Mouse (Mus musculus) ZHBTc4 (cell line): ENCODE results near the gene Gfi1b.

ENCODE experiments used
- DNase-seq: peaks from one replicate; pipeline ENCODE4 v3.0.0-alpha.2; 2011; ENCODE audit warnings: low read depth, low spot score

Gfi1b gene

GRCm38 (mm10) chr2:28599569-28599900, 22.2 kb downstream of the Gfi1b start:
- DNase-seq = no peak

- DNase-seq = no peak
Observed at GRCm38 (mm10) chr2:28598692-28599568, 22.9 kb downstream of the Gfi1b start.

GRCm38 (mm10) chr2:28597733-28598547, 23.8 kb downstream of the Gfi1b start:
- DNase-seq = no peak

DNA sequence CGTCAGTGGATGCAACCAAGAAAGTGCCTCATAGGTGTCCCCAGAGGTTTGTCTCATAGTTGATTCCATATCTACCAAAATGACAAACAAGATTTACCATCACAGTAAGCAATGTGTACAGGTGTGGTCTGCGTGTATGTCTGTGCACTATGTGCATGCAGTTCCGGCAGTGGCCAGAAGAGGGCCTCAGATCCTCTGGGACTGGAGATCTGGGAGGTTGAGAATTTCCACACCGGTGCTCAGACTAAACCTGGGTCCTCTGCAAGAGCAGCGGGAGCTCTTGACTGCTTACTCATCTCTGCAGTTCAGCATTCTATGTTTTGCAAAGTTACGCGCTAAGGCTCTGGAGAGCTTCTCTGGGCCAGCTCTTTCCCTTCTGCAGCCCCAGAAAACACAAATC, 24.8 kb downstream of the Gfi1b start:
- peak; percentile 85 for DNase-seq

DNA sequence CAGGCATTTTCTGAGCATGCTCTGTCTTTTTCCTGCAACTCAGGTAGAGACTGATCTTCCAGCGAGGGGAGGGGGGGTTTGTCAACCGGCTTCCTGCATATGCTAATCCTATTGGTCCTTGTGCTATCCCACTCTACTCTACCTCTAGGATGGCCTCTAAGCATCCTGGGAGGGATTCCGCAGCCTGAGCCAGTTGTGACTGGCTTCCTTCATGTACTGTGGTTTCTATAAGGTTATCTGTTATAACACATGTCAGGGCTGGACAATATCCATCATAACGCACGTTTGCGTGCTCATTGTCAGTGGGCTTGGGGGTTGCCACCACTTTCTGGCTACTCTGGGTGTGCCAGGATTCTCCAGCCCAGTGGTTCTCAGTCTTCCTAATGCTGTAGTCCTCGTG, 25.8 kb downstream of the Gfi1b start:
- DNase-seq = no peak

DNA sequence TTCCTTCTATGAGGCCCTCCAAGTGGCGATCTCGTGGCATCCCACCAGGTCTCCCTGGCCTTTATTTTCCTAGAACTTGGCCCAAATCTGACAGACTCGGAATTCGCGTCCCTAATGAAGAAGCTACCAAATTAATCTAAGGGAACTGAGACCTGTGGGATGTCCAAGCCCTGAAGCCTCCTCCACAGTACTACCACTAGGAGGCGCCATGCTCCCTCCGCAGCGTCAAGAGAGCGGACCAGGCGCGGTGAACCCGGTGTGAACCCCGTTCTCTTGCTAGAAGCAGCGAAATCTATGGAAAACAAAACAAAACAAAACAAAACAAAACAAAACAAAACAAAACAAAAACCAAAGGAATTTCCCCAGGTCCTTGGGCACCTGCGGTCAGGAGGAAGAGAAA, 29.0 kb downstream of the Gfi1b start:
- DNase-seq = peak; percentile 84

DNA sequence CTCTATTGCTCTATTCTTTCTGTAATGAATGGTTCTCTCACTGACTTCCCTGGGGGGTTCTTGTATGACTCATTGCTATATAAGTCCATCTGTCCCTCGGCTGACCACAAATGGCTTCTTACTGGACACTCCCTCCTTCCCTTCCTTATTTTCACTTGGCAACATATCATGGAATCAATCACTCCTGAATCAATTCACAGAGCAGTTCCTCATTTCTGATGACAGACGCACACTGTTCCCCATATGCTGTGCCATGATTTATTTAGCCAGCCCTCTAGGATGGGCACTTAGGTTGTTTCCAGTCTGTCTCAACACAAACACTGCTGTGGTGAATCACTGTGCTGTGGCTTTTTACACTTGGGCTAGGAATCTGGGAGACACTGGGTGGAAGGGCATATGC, 30.3 kb downstream of the Gfi1b start:
- no peak for DNase-seq

- DNase-seq = no peak
Observed at GRCm38 (mm10) chr2:28588574-28588973, 33.2 kb downstream of the Gfi1b start.

- no peak for DNase-seq
Observed at GRCm38 (mm10) chr2:28585730-28586129, 36.1 kb downstream of the Gfi1b start.

DNA sequence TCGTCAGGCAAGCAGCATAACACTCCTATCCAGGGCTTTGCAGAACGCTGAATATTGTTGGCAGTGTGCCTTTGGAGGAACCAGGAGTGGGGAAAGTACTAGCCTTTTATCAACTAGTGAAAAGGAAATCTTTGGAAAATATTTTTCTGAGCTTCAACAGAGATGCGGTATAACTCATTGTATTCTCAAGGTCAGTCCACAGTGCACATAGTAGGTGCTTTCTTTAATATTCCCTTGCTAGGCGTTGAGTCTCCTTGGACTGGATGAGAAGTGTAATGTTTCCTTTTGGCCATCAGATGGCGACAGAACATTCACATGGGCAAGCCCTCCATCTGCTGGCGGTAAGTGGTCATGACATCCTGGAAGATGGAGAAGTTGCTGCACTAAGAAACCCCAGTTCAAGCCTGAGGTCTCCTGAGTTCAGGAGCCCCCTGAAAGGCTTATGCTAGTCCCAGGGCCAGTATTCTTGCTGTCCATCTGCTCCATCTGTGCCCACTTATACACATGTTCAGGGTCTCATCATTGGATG, 36.7 kb downstream of the Gfi1b start:
- DNase-seq = peak; percentile 91

DNA sequence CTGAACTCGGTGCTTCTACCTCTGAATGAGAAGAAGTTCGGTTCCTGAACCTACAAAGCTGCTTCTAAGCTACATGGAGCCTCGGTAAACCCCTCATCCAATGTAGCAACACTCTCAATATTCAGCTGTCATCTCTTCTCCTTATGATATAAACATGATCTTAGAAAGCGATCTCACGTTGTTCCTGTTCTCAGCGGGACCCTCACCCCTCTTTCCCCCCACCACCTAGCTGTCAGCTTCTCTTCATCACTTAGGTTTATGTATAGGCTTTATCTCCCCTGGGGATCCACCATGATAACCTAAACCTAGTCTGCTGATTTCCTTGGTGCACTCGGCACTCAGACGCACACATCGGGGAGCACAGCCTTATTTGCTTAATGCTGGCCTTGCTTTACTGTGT, 38.1 kb downstream of the Gfi1b start, which contains the start of gene Gtf3c5:
Gene Gtf3c5 (minus strand): TSS at position 101 of the 400 bp plus-strand sequence.
- no peak for DNase-seq

GRCm38 (mm10) chr2:28582647-28583353, 39.0 kb downstream of the Gfi1b start:
- peak; percentile 96 for DNase-seq

DNA sequence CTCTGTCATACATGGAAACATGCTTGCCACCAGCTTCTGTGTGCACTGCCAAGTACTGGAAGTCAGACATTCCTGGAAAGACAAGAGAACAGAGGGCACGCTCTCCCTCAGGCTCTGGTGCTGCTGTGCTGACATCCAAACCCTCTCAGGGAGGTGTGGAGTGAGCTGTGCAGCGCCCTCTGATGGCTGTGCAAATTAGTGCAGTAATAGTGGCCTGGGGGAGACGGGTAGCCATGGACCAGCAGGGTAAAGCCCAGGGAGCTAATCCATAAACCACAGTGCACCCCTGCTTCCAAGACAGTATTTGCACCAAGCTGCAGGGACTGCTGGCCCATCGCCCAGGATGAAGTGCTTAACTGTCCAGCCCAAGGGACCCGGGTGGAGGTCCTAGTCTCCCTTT, 43.8 kb downstream of the Gfi1b start:
- peak; percentile 72 for DNase-seq

- DNase-seq = no peak
Observed at GRCm38 (mm10) chr2:28576815-28577214, 45.0 kb downstream of the Gfi1b start.

- DNase-seq = no peak
Observed at GRCm38 (mm10) chr2:28575341-28575740, 46.4 kb downstream of the Gfi1b start.

DNA sequence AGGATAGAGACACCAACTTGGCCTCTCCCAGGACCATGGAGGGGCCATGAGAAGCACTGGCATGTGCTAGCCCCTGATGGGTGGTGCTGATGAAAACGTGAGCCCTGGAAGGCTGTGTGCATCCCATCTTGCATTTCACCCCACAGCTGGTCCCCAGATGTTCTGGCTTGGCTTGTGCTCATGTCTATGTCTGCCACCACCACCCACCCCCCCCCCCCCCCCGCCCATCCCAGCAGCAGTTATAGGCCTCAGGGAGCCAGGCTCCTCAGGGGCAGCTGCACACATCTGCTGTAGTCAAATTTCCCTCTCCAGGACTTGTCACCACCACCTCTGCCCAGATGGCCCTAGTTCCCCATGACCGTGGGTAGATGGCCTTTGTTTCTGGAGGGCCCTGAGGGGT, 51.9 kb downstream of the Gfi1b start:
- DNase-seq = no peak

- no peak for DNase-seq
Observed at GRCm38 (mm10) chr2:28566545-28566944, 55.2 kb downstream of the Gfi1b start.

- peak; percentile 20 for DNase-seq
Observed at GRCm38 (mm10) chr2:28564380-28564779, 57.4 kb downstream of the Gfi1b start.

- no peak for DNase-seq
Observed at GRCm38 (mm10) chr2:28563830-28564229, 58.0 kb downstream of the Gfi1b start.

DNA sequence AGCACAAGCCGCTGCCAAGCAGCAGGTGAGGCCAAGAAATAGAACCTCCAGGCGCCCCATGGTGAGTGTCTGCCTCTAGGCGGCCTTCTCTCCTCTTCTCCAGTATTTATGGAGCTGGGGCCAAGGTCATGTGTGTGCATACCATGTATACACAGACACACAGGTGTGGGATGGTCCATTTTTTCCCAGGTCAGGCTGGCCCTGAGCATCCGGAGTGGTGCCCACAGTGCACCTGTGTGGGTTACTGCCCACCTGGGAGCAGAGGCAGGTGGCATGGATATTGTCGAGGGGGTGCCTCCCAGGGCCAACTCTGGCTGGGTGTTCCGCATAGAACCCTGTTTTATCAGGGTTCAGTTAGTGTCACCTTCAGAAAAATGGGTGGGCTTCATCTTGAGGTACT, 58.5 kb downstream of the Gfi1b start, which contains the start of gene Cel:
Gene Cel (minus strand): TSS at position 101 of the 400 bp plus-strand sequence.
- peak; percentile 6 for DNase-seq
